Mouse (Mus musculus) embryonic fibroblast, embryonic 13.5 days (primary cell): Measurements from ENCODE around the gene Susd1.

ENCODE experiments used
- CTCF ChIP-seq: IDR thresholded peaks from 2 replicates; pipeline ENCODE4 v1.5.1; 2011; ENCODE audit warnings: mild to moderate bottlenecking, control low read depth, low read length, moderate library complexity, borderline replicate concordance; ENCODE audit not compliant: insufficient read depth
- POLR2A ChIP-seq: IDR thresholded peaks from 2 replicates; pipeline ENCODE4 v1.6.1; 2011; ENCODE audit warnings: low read depth, mild to moderate bottlenecking, control low read depth, low read length, moderate library complexity

- TF ChIP-seq POLR2A (no peak), CTCF (no peak)
Measured at GRCm38 (mm10) chr4:59380478-59380877, 58.0 kb downstream of the Susd1 start.
